Mouse (Mus musculus): ENCODE data around the gene Ppp1r14c.

DNA sequence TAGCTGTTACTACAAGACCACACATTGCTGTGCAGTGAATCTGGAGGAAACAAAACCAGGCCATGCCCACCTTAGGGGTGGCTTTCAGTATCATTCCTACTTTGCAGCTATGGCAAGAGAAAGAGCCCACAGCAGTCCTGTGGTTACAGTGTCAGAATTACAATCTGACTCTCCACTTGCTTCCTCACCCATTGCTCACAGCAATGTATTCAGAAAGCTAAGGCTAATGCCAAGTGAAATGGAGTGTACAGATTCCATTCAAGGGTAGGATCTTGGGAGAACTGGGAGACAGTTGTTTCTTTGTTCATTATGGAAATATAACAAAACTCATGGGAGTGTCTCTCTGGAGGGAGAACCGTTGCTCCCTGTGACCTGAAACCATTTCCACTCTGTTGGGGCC, 6.3 kb upstream of the Ppp1r14c start:
- no peak for TF ChIP-seq POLR2A (IDR thresholded peaks at IDR 0.05; ENCODE audit: extremely low read depth, insufficient read depth, low read length)
- TF ChIP-seq CTCF (IDR thresholded peaks at IDR 0.05; ENCODE audit: low read depth, low read length) = no peak

All from liver, adult 2 months (tissue).